Mouse (Mus musculus): ENCODE measurements around the gene Tiparp.

The Tiparp gene

GRCm38 (mm10) chr3:65529471-65530215 lies 1.4 kb downstream of the Tiparp start:
- DNase-seq (ENCODE audit: low read depth, low spot score), result no peak

DNA sequence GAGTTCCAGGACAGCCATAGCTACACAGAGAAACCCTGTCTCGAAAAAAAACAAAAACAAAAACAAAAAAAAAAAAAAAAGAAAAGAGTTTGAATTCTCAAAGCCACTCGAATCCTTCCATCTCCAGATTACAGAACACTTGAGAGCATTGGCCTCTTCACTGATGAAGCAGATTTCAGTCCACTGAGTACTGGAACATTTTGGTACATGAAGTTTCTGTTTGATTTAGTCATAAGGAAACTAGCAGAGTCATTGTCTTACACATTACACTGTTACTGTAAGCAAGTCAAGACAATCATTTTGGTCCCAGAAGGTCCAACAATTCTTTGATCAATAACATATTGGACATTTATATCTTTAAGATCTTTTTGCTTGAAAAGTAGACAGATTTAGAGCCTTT lies 4.8 kb downstream of the Tiparp start:
- DNase-seq (ENCODE audit: low read depth, low spot score), result no peak

- no peak for DNase-seq (ENCODE audit: low read depth, low spot score)
These were observed 5.4 kb downstream of the Tiparp start for GRCm38 (mm10) chr3:65533598-65533997.

- DNase-seq (ENCODE audit: low read depth, low spot score), result no peak
These were observed 6.3 kb downstream of the Tiparp start for GRCm38 (mm10) chr3:65534488-65534887.

GRCm38 (mm10) chr3:65535087-65535761 lies 7.0 kb downstream of the Tiparp start:
- peak; percentile 8 for DNase-seq (ENCODE audit: low read depth, low spot score)

GRCm38 (mm10) chr3:65537288-65537687 lies 9.1 kb downstream of the Tiparp start:
- no peak for DNase-seq (ENCODE audit: low read depth, low spot score)

GRCm38 (mm10) chr3:65540906-65541551 lies 12.8 kb downstream of the Tiparp start:
- no peak for DNase-seq (ENCODE audit: low read depth, low spot score)

DNA sequence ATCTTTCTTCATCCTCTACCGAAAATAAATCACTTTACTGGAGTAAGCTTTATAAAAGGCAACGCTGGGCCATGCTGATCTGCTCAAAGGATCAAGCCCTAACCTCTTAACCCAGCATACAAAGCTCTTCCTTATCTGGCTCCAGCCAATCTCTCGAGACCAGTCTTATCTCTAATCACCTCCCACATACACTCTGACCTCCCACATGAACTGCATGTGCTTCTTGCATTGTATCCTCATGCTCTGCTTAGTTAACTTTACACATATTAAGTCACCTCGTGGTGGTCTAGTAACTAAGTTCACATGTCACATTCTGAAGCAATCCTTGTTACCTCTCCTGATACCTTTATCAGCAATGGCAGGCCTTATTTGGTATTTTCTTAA lies 13.3 kb downstream of the Tiparp start:
- DNase-seq (ENCODE audit: low read depth, low spot score), result no peak

DNA sequence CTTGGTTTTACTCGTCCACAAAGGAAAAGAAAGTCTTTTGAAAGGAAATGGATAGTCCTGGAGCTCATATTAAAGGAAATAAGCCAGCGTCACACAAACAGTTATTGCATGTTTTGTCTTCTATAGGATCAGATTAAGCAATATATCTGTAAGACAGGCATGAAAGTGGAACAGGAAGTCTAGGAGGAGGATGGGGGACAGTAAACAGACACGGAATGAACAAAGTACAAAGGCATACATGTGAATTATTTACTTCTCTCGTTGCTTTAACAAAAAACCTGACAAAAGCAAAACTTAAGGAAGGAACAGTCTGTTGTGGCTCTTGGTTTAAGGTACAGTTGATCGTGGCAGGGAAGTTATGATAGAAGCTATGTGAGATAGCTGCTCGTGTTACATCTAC lies 21.6 kb downstream of the Tiparp start:
- DNase-seq (ENCODE audit: low read depth, low spot score), result no peak

DNA sequence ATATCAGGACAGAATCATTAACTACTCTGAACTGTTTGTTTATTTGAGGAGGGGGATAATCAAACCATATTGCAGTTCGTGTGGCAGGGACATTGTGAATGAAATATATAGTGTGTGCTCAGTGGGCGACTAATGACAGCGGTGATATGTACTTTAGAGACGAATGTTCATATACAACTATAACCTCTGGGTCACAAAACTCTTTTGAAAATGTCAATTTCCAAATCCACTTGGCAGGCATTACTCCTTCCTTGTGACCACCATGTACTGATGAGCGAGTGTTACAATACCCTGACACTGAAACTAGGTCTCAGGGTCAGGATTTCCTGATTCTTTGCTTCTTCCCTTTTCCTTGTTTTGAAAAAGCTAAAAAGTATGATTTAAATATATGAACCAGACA lies 22.9 kb downstream of the Tiparp start:
- no peak for DNase-seq (ENCODE audit: low read depth, low spot score)

GRCm38 (mm10) chr3:65554633-65555032 lies 26.4 kb downstream of the Tiparp start:
- DNase-seq (ENCODE audit: low read depth, low spot score), result no peak

- DNase-seq (ENCODE audit: low read depth, low spot score), result no peak
These were observed 30.5 kb downstream of the Tiparp start for GRCm38 (mm10) chr3:65558679-65559078.

DNA sequence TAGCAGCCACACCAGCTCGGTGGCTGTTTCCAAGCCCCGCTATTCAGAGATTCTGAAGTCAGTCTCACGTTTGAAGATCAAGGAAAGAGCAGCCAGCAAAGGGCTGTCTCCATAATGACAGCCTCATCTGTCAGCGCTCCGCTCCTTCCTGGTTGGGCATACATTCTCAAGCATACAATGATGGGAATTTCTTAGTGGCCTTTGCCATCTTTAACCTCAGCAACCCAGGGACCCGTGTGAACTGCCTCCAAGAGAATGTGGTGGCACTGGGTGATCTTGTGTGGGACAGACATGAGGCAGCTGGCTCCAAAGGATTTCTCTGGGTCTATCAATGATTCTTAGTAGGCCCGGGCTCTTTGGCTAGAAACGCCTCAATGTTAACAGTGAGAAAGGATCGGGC lies 34.0 kb downstream of the Tiparp start:
- DNase-seq (ENCODE audit: low read depth, low spot score), result no peak

DNA sequence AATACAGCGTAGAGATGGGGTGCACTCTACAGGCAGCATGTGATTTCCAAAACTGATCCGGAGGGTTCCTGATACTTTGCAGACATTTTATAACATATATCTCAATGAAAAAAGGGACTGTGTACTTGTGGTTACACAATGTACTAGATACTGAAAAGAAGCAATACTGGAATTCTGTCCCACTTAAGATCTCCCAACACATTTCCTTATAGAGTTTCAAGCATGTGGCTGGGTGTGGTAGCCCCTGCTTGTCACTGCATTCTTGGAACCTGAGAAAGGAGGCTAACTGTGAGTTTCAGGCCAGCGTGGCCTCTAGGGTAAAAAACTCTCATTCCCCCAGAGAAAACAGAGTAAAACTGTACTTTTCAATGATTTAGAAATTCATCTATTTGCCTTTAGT lies 34.5 kb downstream of the Tiparp start:
- no peak for DNase-seq (ENCODE audit: low read depth, low spot score)

GRCm38 (mm10) chr3:65563926-65564624 lies 35.9 kb downstream of the Tiparp start:
- no peak for DNase-seq (ENCODE audit: low read depth, low spot score)

- DNase-seq (ENCODE audit: low read depth, low spot score), result no peak
These were observed 37.6 kb downstream of the Tiparp start for GRCm38 (mm10) chr3:65565632-65566300.

DNA sequence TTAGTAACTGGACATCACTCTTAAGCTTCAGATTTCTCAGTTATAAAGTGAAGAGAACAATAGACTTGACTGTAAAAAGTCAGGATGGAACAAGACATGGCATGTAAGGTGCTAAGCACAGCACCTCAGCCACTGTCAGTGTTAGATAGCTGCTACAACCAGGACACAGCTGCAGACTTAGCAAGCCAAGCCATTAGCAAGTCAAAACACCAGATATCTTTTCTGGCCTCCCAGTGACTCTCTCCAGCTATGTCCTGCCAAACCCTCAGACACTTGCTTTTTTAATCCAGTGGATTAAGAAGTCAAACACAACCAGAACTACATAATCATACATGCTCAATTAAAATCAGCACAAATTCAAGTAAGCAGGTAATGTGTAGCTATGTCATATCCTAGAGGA lies 41.7 kb downstream of the Tiparp start:
- DNase-seq (ENCODE audit: low read depth, low spot score), result no peak

GRCm38 (mm10) chr3:65573516-65573915 lies 45.3 kb downstream of the Tiparp start:
- DNase-seq (ENCODE audit: low read depth, low spot score), result no peak

- no peak for DNase-seq (ENCODE audit: low read depth, low spot score)
These were observed 49.4 kb downstream of the Tiparp start for GRCm38 (mm10) chr3:65577602-65578001.

DNA sequence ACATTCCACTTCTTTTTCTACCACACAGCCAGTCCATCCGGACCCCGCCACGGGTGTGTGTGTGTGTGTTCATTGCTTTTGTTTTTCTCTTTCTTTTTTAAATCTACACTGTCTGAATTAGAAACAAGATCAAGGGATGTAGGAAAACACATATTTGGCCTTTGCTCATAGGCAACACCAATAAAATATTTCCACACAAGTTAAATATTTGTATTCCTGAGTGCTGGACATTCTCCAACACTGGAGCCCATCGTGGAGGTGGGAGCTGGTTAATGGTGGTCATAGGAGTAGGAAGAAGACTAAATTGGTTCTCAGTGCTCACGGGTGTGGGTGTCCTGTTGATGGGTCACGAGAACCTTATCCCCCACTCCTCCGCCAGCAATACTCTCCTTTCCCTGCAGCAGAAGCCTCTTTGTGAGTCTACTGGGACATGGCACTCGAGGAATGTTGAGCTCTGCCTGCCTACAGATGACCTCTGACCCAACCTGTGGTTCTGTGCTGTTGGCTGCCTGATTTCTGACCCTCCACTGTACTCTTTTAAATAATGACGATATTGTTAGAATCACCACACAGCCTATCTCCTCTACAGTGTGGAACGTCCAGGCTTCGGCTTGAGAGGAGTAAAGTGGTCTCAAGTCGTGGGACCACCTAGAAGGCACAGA lies 51.2 kb downstream of the Tiparp start:
- no peak for DNase-seq (ENCODE audit: low read depth, low spot score)

- no peak for DNase-seq (ENCODE audit: low read depth, low spot score)
These were observed 53.4 kb downstream of the Tiparp start for GRCm38 (mm10) chr3:65581596-65581995.

Data from ES-CJ7 (cell line).